ENCODE assay signal across 7 mouse cellular contexts in the genomic region with DNA sequence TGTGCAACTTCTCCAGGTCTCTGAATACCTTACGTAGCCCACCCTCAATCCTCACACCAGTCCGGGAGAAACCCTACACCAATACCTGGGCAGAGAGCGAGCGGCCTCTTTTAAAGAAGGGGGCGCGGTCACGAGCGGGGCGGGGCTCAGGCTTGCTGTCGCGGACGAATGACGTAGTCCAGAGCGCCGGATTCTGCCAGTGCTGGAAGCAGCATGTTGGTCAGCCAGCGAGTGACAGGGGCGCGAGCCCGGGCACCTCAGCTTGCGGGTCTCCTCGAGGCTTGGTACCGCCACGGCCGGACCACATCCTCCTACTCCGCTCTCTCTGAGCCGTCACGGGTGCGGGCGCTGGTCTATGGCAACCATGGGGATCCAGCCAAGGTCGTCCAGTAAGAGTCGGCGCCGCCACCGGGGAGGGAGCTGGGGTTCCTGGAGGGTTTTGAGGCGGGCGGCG. TPM values are rescaled to one million over a fixed set of nuclear protein-coding genes. Genes with fewer than 3 reads are reported as not detected.
DNase-seq lines count a peak whose midpoint lies in the region; ATAC-seq lines count a peak whose summit lies in the region.

A gene (plus strand): TSS at position 181 of the 454 bp plus-strand sequence.

- no peaks in the 10 kb centered on the region for H3K9me3 ChIP-seq in intestine, embryonic 15.5 days
- no peaks in the 10 kb centered on the region for H3K9me3 ChIP-seq in midbrain, embryonic 10.5 days (replicated peaks)

- peak within 1 kb of the TSS; percentile 81 for H3K9ac ChIP-seq in intestine, embryonic 15.5 days

- H3K27me3 ChIP-seq in intestine, embryonic 15.5 days (replicated peaks): no peaks in the 10 kb centered on the region; the same call in 1 of the 2 replicates
- peaks cover 37% of the 10 kb centered on the region for H3K27me3 ChIP-seq in midbrain, embryonic 10.5 days (ENCODE audit: low read depth, poor library complexity, severe bottlenecking)

- peak within 1 kb of the TSS; percentile 87 for H3K4me2 ChIP-seq in intestine, embryonic 15.5 days (replicated peaks)

- peaks cover 13% of the 10 kb centered on the region for H3K4me1 ChIP-seq in intestine, embryonic 15.5 days (replicated peaks)
- H3K4me1 ChIP-seq in midbrain, embryonic 10.5 days: peaks cover 21% of the 10 kb centered on the region

- under 1% methylated on average over 37 of the region's 37 CpGs for WGBS in intestine, embryonic 15.5 days
- under 1% methylated on average over 37 of the region's 37 CpGs for WGBS in midbrain, embryonic 10.5 days

- no peaks in the 10 kb centered on the region for H3K36me3 ChIP-seq in intestine, embryonic 15.5 days
- H3K36me3 ChIP-seq in midbrain, embryonic 10.5 days: peaks cover 8% of the 10 kb centered on the region; the same call in 1 of the 2 replicates

- intact Hi-C loops in gastrocnemius, postnatal 36 days (cut with DNase I): no loop called here
- intact Hi-C loops in left cerebral cortex, postnatal 25 days (cut with DNase I): loop anchor here (10.0 kb wide), 1 partner anchor 1049 kb away; a partner anchor contains a TSS

- ATAC-seq in intestine, embryonic 15.5 days: peak; percentile 89

- H3K4me3 ChIP-seq in intestine, embryonic 15.5 days (replicated peaks): peak within 1 kb of the TSS; percentile 90
- peak within 1 kb of the TSS; percentile 69 for H3K4me3 ChIP-seq in midbrain, embryonic 10.5 days

- DNase-seq in adrenal gland, adult 18-20 months (ENCODE audit: low spot score in 2 of 2): peak; percentile 95 to 97
- peak; percentile 96 for DNase-seq in embryo, embryonic 11 days
- peak; percentile 89 to 93 for DNase-seq in gastrocnemius, postnatal 36 days
- DNase-seq in left cerebral cortex, postnatal 25 days (ENCODE audit: low spot score in 2 of 2): peak; percentile 94 to 95
- DNase-seq in midbrain, embryonic 10.5 days (ENCODE audit: low spot score): peak; percentile 91
- DNase-seq in right cerebral cortex, postnatal 4 days: peak; percentile 96

- H3K27ac ChIP-seq in intestine, embryonic 15.5 days: 0 out of 2 replicates have a peak within 1 kb of the TSS, but pooled peaks have one; percentile 17
- H3K27ac ChIP-seq in midbrain, embryonic 10.5 days (replicated peaks): peak within 1 kb of the TSS; percentile 78

RNA-seq across cellular contexts. Expression of the gene that starts here (rescaled TPM):
- 100 to 1,000 TPM in 1 of 2 experiments, 10 to 100 TPM in 1; 94.4 to 162 TPM for total RNA-seq in adrenal gland, adult 18-20 months (2021)
- total RNA-seq in gastrocnemius, postnatal 36 days (2021): 10 to 100 TPM; 17.3 to 20.8 TPM
- 72.6 and 77.4 TPM in 2 replicates for polyA plus RNA-seq in intestine, embryonic 15.5 days (2015; fragmentation: Nextera tagmentation; extraction: Ambion mirVana)
- total RNA-seq in left cerebral cortex, postnatal 25 days (2021): 10 to 100 TPM; 24.8 to 26.2 TPM
- 51.7 and 58.0 TPM in 2 replicates for polyA plus RNA-seq in midbrain, embryonic 10.5 days (2016; fragmentation: Nextera tagmentation; extraction: Ambion mirVana)

Comparison
In these comparisons a context has a peak if more than half of its experiments do, and no peak if none do; other contexts are left out.
1. Peak in every context shown above with its lines: DNase-seq, ATAC-seq, H3K4me3 ChIP-seq and H3K27ac ChIP-seq.